In the genomic region with DNA sequence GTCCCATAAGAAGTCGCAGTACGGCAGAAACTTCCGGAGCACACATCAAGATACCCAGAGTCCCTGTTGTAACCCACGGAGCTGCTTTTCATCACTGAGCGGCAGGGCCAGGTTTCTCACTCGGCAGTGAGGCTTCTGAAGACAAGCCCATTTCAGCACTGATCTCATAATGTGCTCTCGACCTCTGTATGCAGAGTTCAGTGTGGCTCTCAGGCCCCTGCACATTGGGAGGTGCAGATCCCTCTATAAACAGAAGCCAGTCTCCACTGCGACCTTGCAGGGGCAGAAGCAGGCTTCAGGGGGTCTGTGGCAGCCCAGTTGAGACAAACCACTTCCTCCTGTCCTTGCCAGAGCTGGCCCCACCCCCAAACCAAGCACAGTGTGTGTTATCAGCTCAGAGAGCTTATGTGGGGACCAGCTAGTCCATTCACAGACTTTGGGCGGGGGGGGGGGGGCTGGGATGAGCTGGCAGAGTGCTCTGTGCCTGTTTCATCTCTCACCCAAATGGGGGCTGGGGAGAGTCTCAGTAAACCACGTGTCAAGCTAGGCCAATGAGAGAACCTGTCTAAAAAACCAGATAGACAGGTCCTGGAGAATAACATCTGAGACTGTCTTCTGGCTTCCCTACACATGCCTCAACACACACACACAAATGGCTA, we compare ENCODE assay signal across 8 mouse cellular contexts. TPM values are rescaled to one million over a fixed set of nuclear protein-coding genes. Genes with fewer than 3 reads are reported as not detected.
A peak's percentile ranks its signal among the peaks of the same experiment; 100 is the strongest.
DNase-seq lines count a peak whose midpoint lies in the region; ATAC-seq and TF ChIP-seq lines count a peak whose summit lies in the region.

No protein-coding gene starts in this region.

- intact Hi-C loops in left cerebral cortex, adult 2 months (cut with DNase I): no loop called here

- ATAC-seq in midbrain, embryonic 16.5 days: peak; percentile 44; the same call in 1 of the 2 replicates

- no peaks in the 10 kb centered on the region; the same call in 1 of the 2 replicates for H3K9me3 ChIP-seq in midbrain, embryonic 16.5 days (replicated peaks; ENCODE audit: control insufficient read depth, low read length, poor library complexity, severe bottlenecking)

- DNase-seq in left cerebral cortex, adult 2 months (ENCODE audit: extremely low spot score in 1 of 2, low spot score in 2 of 2): no peak
- DNase-seq in left cerebral cortex, adult 18-20 months (ENCODE audit: low spot score in 2 of 2): no peak
- peak; percentile 70 for DNase-seq in brain, adult 2 months (ENCODE audit: low read depth, low spot score)
- peak; percentile 8 to 29 for DNase-seq in heart, adult 9 months (ENCODE audit: low spot score in 2 of 2)
- DNase-seq in liver: peak; percentile 81
- peak; percentile 77 to 83 for DNase-seq in thymus, postnatal 36 days
- DNase-seq in gastrocnemius, adult 18-20 months (ENCODE audit: low spot score): no peak

- H3K27me3 ChIP-seq in midbrain, embryonic 16.5 days (ENCODE audit: control insufficient read depth, insufficient read depth, low read depth, low read length): no peaks in the 10 kb centered on the region

- H3K4me3 ChIP-seq in left cerebral cortex, adult 2 months: no peak overlapping the region
- H3K4me3 ChIP-seq in midbrain, embryonic 16.5 days (ENCODE audit: low read depth, low read length): no peak overlapping the region

- H3K36me3 ChIP-seq in midbrain, embryonic 16.5 days (ENCODE audit: control insufficient read depth, insufficient read depth, low read length): 0 out of 2 replicates have a peak, but pooled peaks cover 3% of the 10 kb centered on the region

- no peak for TF ChIP-seq CTCF in left cerebral cortex, adult 2 months (IDR thresholded peaks at IDR 0.05)

- WGBS in midbrain, embryonic 16.5 days: 41% methylated on average over 10 of the region's 10 CpGs

- no peak overlapping the region for H3K9ac ChIP-seq in midbrain, embryonic 16.5 days (ENCODE audit: low read depth, low read length)

- H3K4me2 ChIP-seq in midbrain, embryonic 16.5 days (ENCODE audit: low read length): no peak overlapping the region

- H3K27ac ChIP-seq in left cerebral cortex, adult 2 months: peak overlapping the region; percentile 71
- peak overlapping the region; percentile 47; the same call in 1 of the 2 replicates for H3K27ac ChIP-seq in midbrain, embryonic 16.5 days (ENCODE audit: low read length)

- no peaks in the 10 kb centered on the region for H3K4me1 ChIP-seq in midbrain, embryonic 16.5 days (ENCODE audit: control insufficient read depth, insufficient read depth, low read length)

RNA-seq across cellular contexts. Expression of gene Fgd3, which starts 12.7 kb away (rescaled TPM):
- total RNA-seq in left cerebral cortex, adult 2 months (2021): 1 to 10 TPM; 6.7 to 7.1 TPM
- total RNA-seq in left cerebral cortex, adult 18-20 months (2021): 1 to 10 TPM; 5.0 to 5.9 TPM
- 2.7 and 3.2 TPM in 2 replicates for polyA plus RNA-seq in midbrain, embryonic 16.5 days (2015; fragmentation: Nextera tagmentation; extraction: Ambion mirVana)
- total RNA-seq in gastrocnemius, adult 18-20 months (2021): under 1 TPM; 0.41 to 0.90 TPM

RNA-seq across cellular contexts. Expression of gene Bicd2, which starts 33.9 kb away (rescaled TPM):
- 10 to 100 TPM; 53.9 to 54.6 TPM for total RNA-seq in left cerebral cortex, adult 2 months (2021)
- total RNA-seq in left cerebral cortex, adult 18-20 months (2021): 10 to 100 TPM; 46.4 to 48.6 TPM
- 26.2 and 28.3 TPM in 2 replicates for polyA plus RNA-seq in midbrain, embryonic 16.5 days (2015; fragmentation: Nextera tagmentation; extraction: Ambion mirVana)
- 10 to 100 TPM; 23.4 to 28.6 TPM for total RNA-seq in gastrocnemius, adult 18-20 months (2021)

RNA-seq across cellular contexts. Expression of gene Susd3, which starts 58.9 kb away (rescaled TPM):
- total RNA-seq in left cerebral cortex, adult 2 months (2021): 1 to 10 TPM; 1.8 to 2.2 TPM
- 1 to 10 TPM; 2.4 to 2.6 TPM for total RNA-seq in left cerebral cortex, adult 18-20 months (2021)
- polyA plus RNA-seq in midbrain, embryonic 16.5 days (2015; fragmentation: Nextera tagmentation; extraction: Ambion mirVana): 0.38 and 0.68 TPM in 2 replicates
- under 1 TPM in 1 of 2 experiments, not detected in 1; 0.24 TPM for total RNA-seq in gastrocnemius, adult 18-20 months (2021)

Comparison
In these comparisons a context has a peak if more than half of its experiments do, and no peak if none do; other contexts are left out.
1. DNase-seq: peak in brain, adult 2 months (single experiment), heart, adult 9 months (2 of 2), liver (single experiment) and thymus, postnatal 36 days (2 of 2); none in left cerebral cortex, adult 2 months (0 of 2), left cerebral cortex, adult 18-20 months (0 of 2) and gastrocnemius, adult 18-20 months (single experiment).